Mouse (Mus musculus) heart, embryonic 11.5 days (tissue): ENCODE measurements around the gene Anp32e. TPM values are rescaled to one million over a fixed set of nuclear protein-coding genes. Genes with fewer than 3 reads are reported as not detected.
"Not testable (repeated sequence)": the region's sequence is repeated elsewhere in the genome, so short reads cannot be mapped to it uniquely, and the experiment has no call there.

Experiments used
- ATAC-seq: fragments of 200-750 bp; cut with Nextera tagmentation; replicated peaks from 2 replicates; pipeline ENCODE4 v1.8.0; 2017; ENCODE audit warnings: moderate library complexity; ENCODE audit not compliant: insufficient number of reproducible peaks, low FRiP score, low TSS enrichment
- H3K27ac ChIP-seq: fragments of 300-500 bp; sonication (generic); 2 replicates; pipeline ENCODE4 v1.5.1; 2014; ENCODE audit warnings: mild to moderate bottlenecking, low read depth, low read length
- H3K27me3 ChIP-seq: fragments of 300-500 bp; sonication (generic); 2 replicates; pipeline ENCODE4 v1.6.1; 2014; ENCODE audit warnings: mild to moderate bottlenecking, low read length, mixed read lengths; ENCODE audit not compliant: control insufficient read depth, insufficient read depth
- H3K36me3 ChIP-seq: fragments of 300-500 bp; sonication (generic); 2 replicates; pipeline ENCODE4 v1.6.1; 2014; ENCODE audit warnings: mild to moderate bottlenecking, low read length, moderate library complexity, mixed read lengths; ENCODE audit not compliant: control insufficient read depth, insufficient read depth
- H3K4me1 ChIP-seq: fragments of 300-500 bp; sonication (generic); 2 replicates; pipeline ENCODE4 v1.6.1; 2014; ENCODE audit warnings: low read length; ENCODE audit not compliant: control insufficient read depth, insufficient read depth
- H3K4me2 ChIP-seq: fragments of 300-500 bp; sonication (generic); 2 replicates; pipeline ENCODE4 v1.6.1; 2014; ENCODE audit warnings: mild to moderate bottlenecking, moderate library complexity
- H3K4me3 ChIP-seq: fragments of 300-500 bp; sonication (generic); 2 replicates; pipeline ENCODE4 v1.5.1; 2014; ENCODE audit warnings: low read depth, low read length
- H3K9ac ChIP-seq: fragments of 300-500 bp; sonication (generic); 2 replicates; pipeline ENCODE4 v1.6.1; 2014; ENCODE audit warnings: mild to moderate bottlenecking, low read depth, low read length, moderate library complexity
- H3K9me3 ChIP-seq: fragments of 300-500 bp; sonication (generic); replicated peaks from 2 replicates; pipeline ENCODE4 v1.6.1; 2016; ENCODE audit warnings: low read length; ENCODE audit not compliant: control insufficient read depth
- WGBS: fragments of 180-500 bp; shearing (Covaris S2); extraction: QIAGEN DNeasy Blood & Tissue Kit; methylation state at CpG from one replicate; pipeline ENCODE4 v1.1.7; 2014; ENCODE audit not compliant: insufficient replicate concordance; 5-methylcytosine and 5-hydroxymethylcytosine counted together
- polyA plus RNA-seq: library from polyadenylated mRNA; unstranded; fragments of >200 nt; fragmentation: Nextera tagmentation; extraction: Ambion mirVana; gene quantifications from 2 replicates; pipeline ENCODE4 v1.2.1, GENCODE M21; 2014

The Anp32e gene
- polyA plus RNA-seq, 1 experiment from 2014 or later: 71.0 TPM

- H3K4me3 ChIP-seq: no peak overlapping the region
- no peaks in the 10 kb centered on the region for H3K9me3 ChIP-seq
- ATAC-seq: no peak
- no peak overlapping the region for H3K9ac ChIP-seq
- H3K4me1 ChIP-seq: peaks cover 17% of the 10 kb centered on the region
- H3K27ac ChIP-seq: 0 out of 2 replicates have a peak overlapping the region, but pooled peaks have one; percentile 12
- WGBS: 77% methylated on average over 5 of the region's 5 CpGs
- H3K4me2 ChIP-seq: no peak overlapping the region
- H3K27me3 ChIP-seq: no peaks in the 10 kb centered on the region
- H3K36me3 ChIP-seq: no peaks in the 10 kb centered on the region
These were observed 26.3 kb downstream of the Anp32e start for GRCm38 (mm10) chr3:95955318-95955717.

- WGBS: 36% methylated on average over 8 of the region's 8 CpGs
- Histone ChIP-seq H3K9ac (0 out of 2 replicates have a peak overlapping the region, but pooled peaks have one; percentile 52), H3K36me3 (no peaks in the 10 kb centered on the region), H3K4me1 (peaks cover 17% of the 10 kb centered on the region), H3K27me3 (no peaks in the 10 kb centered on the region), H3K9me3 (no peaks in the 10 kb centered on the region), H3K27ac (peak overlapping the region; percentile 94), H3K4me2 (peak overlapping the region; percentile 46), H3K4me3 (no peak overlapping the region)
- ATAC-seq: 0 out of 2 replicates have a peak, but pooled peaks have one; percentile 28
These were observed 28.5 kb downstream of the Anp32e start for GRCm38 (mm10) chr3:95957359-95958148.

GRCm38 (mm10) chr3:95959082-95959481 lies 30.0 kb downstream of the Anp32e start:
- Histone ChIP-seq H3K27ac (no peak overlapping the region), H3K4me3 (no peak overlapping the region), H3K36me3 (no peaks in the 10 kb centered on the region), H3K4me2 (no peak overlapping the region), H3K9ac (no peak overlapping the region), H3K9me3 (no peaks in the 10 kb centered on the region), H3K27me3 (no peaks in the 10 kb centered on the region), H3K4me1 (peaks cover 17% of the 10 kb centered on the region)
- 78% methylated on average over 5 of the region's 5 CpGs for WGBS
- no peak for ATAC-seq

- no peak overlapping the region for H3K27ac ChIP-seq
- H3K4me2 ChIP-seq: no peak overlapping the region; the same call in 1 of the 2 replicates
- peaks cover 17% of the 10 kb centered on the region for H3K4me1 ChIP-seq
- no peaks in the 10 kb centered on the region for H3K27me3 ChIP-seq
- no peaks in the 10 kb centered on the region for H3K36me3 ChIP-seq
- no peak for ATAC-seq
- H3K9me3 ChIP-seq: no peaks in the 10 kb centered on the region
- no peak overlapping the region for H3K4me3 ChIP-seq
- WGBS: 92% methylated on average over 1 of the region's 1 CpGs
- no peak overlapping the region for H3K9ac ChIP-seq
These were observed 30.8 kb downstream of the Anp32e start for GRCm38 (mm10) chr3:95959807-95960206.

GRCm38 (mm10) chr3:95962182-95962581 lies 33.1 kb downstream of the Anp32e start:
- H3K4me3 ChIP-seq, ATAC-seq, H3K9ac ChIP-seq, H3K27me3 ChIP-seq, H3K9me3 ChIP-seq, H3K4me2 ChIP-seq, H3K36me3 ChIP-seq: not testable (repeated sequence)
- Histone ChIP-seq H3K4me1 (peaks cover 12% of the 10 kb centered on the region), H3K27ac (peak overlapping the region; percentile 88)
- 75% methylated on average over 8 of the region's 8 CpGs for WGBS

GRCm38 (mm10) chr3:95963230-95963629 lies 34.2 kb downstream of the Anp32e start:
- H3K27ac ChIP-seq: no peak overlapping the region
- no peak for ATAC-seq
- H3K4me3 ChIP-seq: no peak overlapping the region
- no peak overlapping the region for H3K9ac ChIP-seq
- no peaks in the 10 kb centered on the region for H3K36me3 ChIP-seq
- 44% methylated on average over 2 of the region's 2 CpGs for WGBS
- no peaks in the 10 kb centered on the region for H3K27me3 ChIP-seq
- H3K9me3 ChIP-seq: no peaks in the 10 kb centered on the region
- no peak overlapping the region for H3K4me2 ChIP-seq
- peaks cover 8% of the 10 kb centered on the region for H3K4me1 ChIP-seq

GRCm38 (mm10) chr3:95963681-95964080 lies 34.6 kb downstream of the Anp32e start:
- WGBS: 37% methylated on average over 4 of the region's 4 CpGs
- Histone ChIP-seq H3K27ac (no peak overlapping the region), H3K36me3 (no peaks in the 10 kb centered on the region), H3K4me3 (no peak overlapping the region), H3K4me1 (peaks cover 5% of the 10 kb centered on the region), H3K27me3 (no peaks in the 10 kb centered on the region), H3K4me2 (no peak overlapping the region), H3K9me3 (no peaks in the 10 kb centered on the region), H3K9ac (no peak overlapping the region)
- ATAC-seq: no peak

- Histone ChIP-seq H3K4me1 (peaks cover 4% of the 10 kb centered on the region; the same call in 1 of the 2 replicates), H3K27me3 (no peaks in the 10 kb centered on the region), H3K9me3 (no peaks in the 10 kb centered on the region), H3K36me3 (no peaks in the 10 kb centered on the region), H3K9ac (0 out of 2 replicates have a peak overlapping the region, but pooled peaks have one; percentile 4), H3K4me2 (peak overlapping the region; percentile 47), H3K4me3 (no peak overlapping the region), H3K27ac (peak overlapping the region; percentile 3; the same call in 1 of the 2 replicates)
- ATAC-seq: no peak
- WGBS: 9% methylated on average over 7 of the region's 7 CpGs
These were observed 36.7 kb downstream of the Anp32e start for GRCm38 (mm10) chr3:95965518-95966451.
